Mouse (Mus musculus) olfactory bulb, adult 2 months (tissue): ENCODE results near the gene Cpxcr1.

Experiments used
- CTCF ChIP-seq: fragments of 200-500 bp; IDR thresholded peaks from 2 replicates; pipeline ENCODE4 v1.5.1; 2012; ENCODE audit warnings: low read depth, mild to moderate bottlenecking, low read length, moderate library complexity; ENCODE audit not compliant: insufficient read depth
- POLR2A ChIP-seq: fragments of 200-500 bp; IDR thresholded peaks from 2 replicates; pipeline ENCODE4 v1.6.1; 2012; ENCODE audit warnings: mild to moderate bottlenecking, low read depth, low read length, moderate library complexity; ENCODE audit not compliant: insufficient read depth

- no peak for TF ChIP-seq POLR2A
- no peak for TF ChIP-seq CTCF
These were observed at the start of gene Cpxcr1 for GRCm38 (mm10) chrX:116448644-116449043.
